Mouse (Mus musculus) midbrain, embryonic 16.5 days (tissue): ENCODE data around the gene Thap8. TPM values are rescaled to one million over a fixed set of nuclear protein-coding genes. Genes with fewer than 3 reads are reported as not detected.
"Not testable (repeated sequence)": the region's sequence is repeated elsewhere in the genome, so short reads cannot be mapped to it uniquely, and the experiment has no call there.

Experiments
- ATAC-seq: fragments of 200-750 bp; cut with Nextera tagmentation; 2 replicates; pipeline ENCODE4 v1.8.0; 2017; ENCODE audit warnings: moderate TSS enrichment
- H3K27ac ChIP-seq: fragments of 300-500 bp; sonication (generic); 2 replicates; pipeline ENCODE4 v1.5.1; 2014; ENCODE audit warnings: mild to moderate bottlenecking, low read length, mixed read lengths
- H3K27me3 ChIP-seq: fragments of 300-500 bp; sonication (generic); 2 replicates; pipeline ENCODE4 v1.6.1; 2014; ENCODE audit warnings: low read depth, low read length, mixed read lengths; ENCODE audit not compliant: control insufficient read depth, insufficient read depth
- H3K36me3 ChIP-seq: fragments of 300-500 bp; sonication (generic); 2 replicates; pipeline ENCODE4 v1.6.1; 2014; ENCODE audit warnings: mild to moderate bottlenecking, low read length, moderate library complexity, mixed read lengths; ENCODE audit not compliant: control insufficient read depth, insufficient read depth
- H3K4me1 ChIP-seq: fragments of 300-500 bp; sonication (generic); 2 replicates; pipeline ENCODE4 v1.6.1; 2014; ENCODE audit warnings: mild to moderate bottlenecking, low read length, mixed read lengths; ENCODE audit not compliant: control insufficient read depth, insufficient read depth
- H3K4me2 ChIP-seq: fragments of 300-500 bp; sonication (generic); 2 replicates; pipeline ENCODE4 v1.6.1; 2014; ENCODE audit warnings: mild to moderate bottlenecking, low read length, mixed read lengths
- H3K4me3 ChIP-seq: fragments of 300-500 bp; sonication (generic); 2 replicates; pipeline ENCODE4 v1.5.1; 2014; ENCODE audit warnings: low read depth, mild to moderate bottlenecking, low read length, moderate library complexity, mixed read lengths
- H3K9ac ChIP-seq: fragments of 300-500 bp; sonication (generic); 2 replicates; pipeline ENCODE4 v1.6.1; 2014; ENCODE audit warnings: low read depth, low read length, mixed read lengths
- H3K9me3 ChIP-seq: fragments of 300-500 bp; sonication (generic); replicated peaks from 2 replicates; pipeline ENCODE4 v1.6.1; 2014; ENCODE audit warnings: mild to moderate bottlenecking, low read length, mixed read lengths; ENCODE audit not compliant: control insufficient read depth, poor library complexity, severe bottlenecking
- WGBS: fragments of 180-500 bp; shearing (Covaris S2); extraction: QIAGEN DNeasy Blood & Tissue Kit; methylation state at CpG from one replicate; pipeline ENCODE4 v1.1.7; 2014; 5-methylcytosine and 5-hydroxymethylcytosine counted together
- polyA plus RNA-seq: library from polyadenylated mRNA; unstranded; fragments of >200 nt; fragmentation: Nextera tagmentation; extraction: Ambion mirVana; gene quantifications from 2 replicates; pipeline ENCODE4 v1.2.1, GENCODE M21; 2015

Gene Thap8
- polyA plus RNA-seq, 1 experiment from 2014 or later: 1.3 TPM

GRCm38 (mm10) chr7:30237374-30237773, 42.5 kb upstream of the Thap8 start:
- H3K27me3 ChIP-seq, H3K27ac ChIP-seq, H3K4me3 ChIP-seq, H3K9ac ChIP-seq, H3K4me2 ChIP-seq, H3K4me1 ChIP-seq, H3K36me3 ChIP-seq, ATAC-seq, H3K9me3 ChIP-seq: not testable (repeated sequence)
- 89% methylated on average over 3 of the region's 3 CpGs for WGBS

DNA sequence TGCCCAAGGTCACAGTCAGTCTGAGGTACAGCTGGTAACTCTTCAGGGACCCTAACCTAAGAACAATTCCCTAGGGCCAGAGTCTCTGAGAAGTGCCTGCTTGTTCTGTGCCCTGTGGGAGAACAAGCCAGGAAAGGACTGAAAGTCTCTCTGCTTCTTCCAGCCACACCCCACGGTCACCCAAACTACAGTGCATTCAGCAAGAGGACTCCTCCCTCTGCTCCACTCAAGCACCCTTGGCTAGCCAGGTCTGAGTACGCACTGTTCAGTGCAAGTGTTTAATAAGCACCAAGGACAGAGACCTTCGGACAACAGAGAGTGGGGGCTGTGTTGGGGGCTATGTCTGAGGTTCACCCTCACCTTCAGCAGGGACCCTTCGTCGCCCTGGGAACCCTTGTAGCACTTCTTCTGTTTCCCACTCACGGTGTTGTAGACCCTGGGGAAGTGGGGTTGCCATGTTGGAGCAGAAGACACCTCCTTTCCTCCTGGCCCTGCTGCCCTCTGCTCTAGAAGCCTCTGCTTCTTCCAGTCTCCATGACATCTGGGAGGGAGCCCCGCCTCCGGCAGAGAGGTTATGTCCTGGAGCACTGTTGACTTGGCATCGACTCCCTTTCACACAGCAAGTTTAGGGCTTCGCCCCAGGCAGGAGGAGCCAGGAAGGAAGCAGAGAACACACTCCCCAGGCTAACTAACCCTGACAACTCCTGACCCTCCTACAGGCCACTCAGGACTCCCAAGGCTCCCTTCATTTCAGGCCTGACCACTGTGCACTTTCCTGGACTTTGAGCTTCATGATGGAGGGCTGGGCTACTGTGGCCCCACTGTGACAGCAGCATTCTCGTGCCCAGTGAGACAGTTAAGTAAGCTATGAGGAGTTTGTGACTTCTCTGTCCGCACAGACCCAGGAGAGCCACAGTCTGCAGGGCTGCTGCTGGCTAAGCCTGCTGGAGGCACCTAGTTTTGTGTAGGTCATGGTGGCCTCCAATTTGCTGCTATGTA, 27.6 kb upstream of the Thap8 start:
- no peak for ATAC-seq
- H3K4me3 ChIP-seq: no peak overlapping the region
- no peaks in the 10 kb centered on the region for H3K9me3 ChIP-seq
- no peaks in the 10 kb centered on the region for H3K27me3 ChIP-seq
- no peaks in the 10 kb centered on the region; the same call in 1 of the 2 replicates for H3K36me3 ChIP-seq
- WGBS: 89% methylated on average over 12 of the region's 12 CpGs
- H3K9ac ChIP-seq: no peak overlapping the region
- H3K27ac ChIP-seq: no peak overlapping the region
- H3K4me1 ChIP-seq: no peaks in the 10 kb centered on the region
- H3K4me2 ChIP-seq: no peak overlapping the region

DNA sequence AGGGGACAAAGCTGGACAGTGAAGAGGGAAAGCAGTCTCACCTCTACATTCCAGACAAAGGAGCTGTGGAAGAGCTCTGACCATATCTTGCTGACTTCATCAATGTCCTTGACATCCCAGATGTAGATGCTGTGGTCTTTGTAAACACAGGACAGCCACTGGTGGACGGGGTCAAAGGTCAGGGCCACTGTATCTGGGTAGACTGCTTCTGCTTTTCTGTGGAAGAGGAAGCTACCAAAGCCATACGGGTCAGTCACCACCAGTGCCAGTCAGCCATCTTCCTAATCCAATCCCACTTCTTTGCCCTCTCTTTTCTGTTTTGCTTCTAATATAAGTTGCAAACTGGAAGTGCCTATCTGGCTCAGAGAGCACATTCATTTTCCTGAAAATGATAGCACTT, 14.9 kb upstream of the Thap8 start:
- Histone ChIP-seq H3K27ac (no peak overlapping the region), H3K9ac (no peak overlapping the region), H3K4me1 (no peaks in the 10 kb centered on the region), H3K9me3 (no peaks in the 10 kb centered on the region), H3K36me3 (no peaks in the 10 kb centered on the region), H3K27me3 (no peaks in the 10 kb centered on the region), H3K4me2 (no peak overlapping the region), H3K4me3 (no peak overlapping the region)
- WGBS: 83% methylated on average over 2 of the region's 2 CpGs
- no peak for ATAC-seq

DNA sequence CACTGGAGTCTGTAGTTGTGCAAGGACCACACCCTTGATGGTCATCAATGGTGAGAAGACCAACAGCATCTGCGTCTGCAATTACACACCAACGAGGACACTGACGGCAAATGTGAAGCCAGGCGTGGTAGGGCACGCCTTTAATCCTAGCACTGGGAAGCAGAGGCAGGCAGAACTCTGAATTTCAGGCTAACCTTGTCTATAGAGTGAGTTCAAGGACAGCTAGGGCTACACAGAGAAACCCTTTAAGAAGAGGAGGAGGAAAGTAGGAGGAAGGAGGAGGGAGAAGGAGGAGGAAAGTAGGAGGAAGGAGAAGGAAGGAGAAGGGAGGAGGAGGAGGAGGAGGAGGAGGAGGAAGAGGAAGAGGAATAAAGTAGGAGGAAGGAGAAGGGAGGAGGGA, 14.4 kb upstream of the Thap8 start:
- no peak for ATAC-seq
- Histone ChIP-seq H3K9ac (no peak overlapping the region), H3K9me3 (no peaks in the 10 kb centered on the region), H3K4me2 (no peak overlapping the region), H3K4me3 (no peak overlapping the region), H3K27ac (no peak overlapping the region), H3K36me3 (no peaks in the 10 kb centered on the region), H3K4me1 (no peaks in the 10 kb centered on the region), H3K27me3 (no peaks in the 10 kb centered on the region)
- WGBS: 95% methylated on average over 5 of the region's 5 CpGs

DNA sequence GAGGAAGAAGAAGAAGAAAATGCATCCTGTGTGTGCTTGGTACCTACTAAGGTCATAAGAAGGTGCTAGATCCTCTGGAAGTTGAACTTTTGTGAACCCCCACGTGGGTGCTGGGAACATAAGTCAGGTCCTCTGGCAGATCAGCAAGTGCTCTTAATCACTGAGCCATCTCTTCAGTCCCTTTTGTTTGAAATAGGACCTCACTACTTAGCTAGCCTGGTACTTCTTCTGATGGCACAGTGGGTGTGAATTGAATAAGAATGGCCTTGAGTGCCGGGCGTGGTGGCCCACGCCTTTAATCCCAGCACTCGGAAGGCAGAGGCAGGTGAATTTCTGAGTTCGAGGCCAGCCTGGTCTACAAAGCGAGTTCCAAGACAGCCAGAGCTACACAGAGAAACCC, 14.0 kb upstream of the Thap8 start:
- Histone ChIP-seq H3K9me3 (no peaks in the 10 kb centered on the region), H3K4me3 (no peak overlapping the region), H3K27ac (no peak overlapping the region), H3K4me1 (no peaks in the 10 kb centered on the region), H3K27me3 (no peaks in the 10 kb centered on the region), H3K36me3 (no peaks in the 10 kb centered on the region), H3K4me2 (no peak overlapping the region), H3K9ac (no peak overlapping the region)
- 89% methylated on average over 7 of the region's 7 CpGs for WGBS
- ATAC-seq: no peak

DNA sequence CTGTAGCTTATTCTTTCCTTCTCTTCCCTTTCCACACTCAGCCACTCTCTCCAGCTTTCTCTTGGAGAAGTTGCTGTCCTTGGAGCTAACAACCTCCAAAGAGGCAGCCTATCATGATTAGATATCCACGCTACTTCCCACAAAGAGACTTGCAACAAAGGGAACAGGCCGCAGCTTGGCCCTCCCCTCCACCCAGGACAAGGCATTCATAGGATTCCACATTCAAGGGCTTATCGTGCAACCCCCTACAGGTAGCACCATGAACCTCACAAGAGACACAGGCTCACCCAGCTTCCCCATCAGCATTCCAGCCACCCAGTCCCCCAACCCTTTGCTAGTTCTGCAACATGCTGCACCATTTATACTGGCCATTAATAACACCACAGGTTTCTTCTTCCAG, 13.1 kb upstream of the Thap8 start:
- no peak overlapping the region for H3K4me3 ChIP-seq
- ATAC-seq: no peak
- no peak overlapping the region for H3K4me2 ChIP-seq
- no peak overlapping the region for H3K9ac ChIP-seq
- H3K27ac ChIP-seq: no peak overlapping the region
- no peaks in the 10 kb centered on the region for H3K27me3 ChIP-seq
- WGBS: 83% methylated on average over 3 of the region's 3 CpGs
- no peaks in the 10 kb centered on the region for H3K9me3 ChIP-seq
- H3K36me3 ChIP-seq: no peaks in the 10 kb centered on the region
- H3K4me1 ChIP-seq: no peaks in the 10 kb centered on the region

GRCm38 (mm10) chr7:30269641-30270040, 10.3 kb upstream of the Thap8 start:
- Histone ChIP-seq H3K9me3 (no peaks in the 10 kb centered on the region), H3K36me3 (no peaks in the 10 kb centered on the region), H3K27ac (no peak overlapping the region), H3K27me3 (no peaks in the 10 kb centered on the region), H3K4me1 (no peaks in the 10 kb centered on the region), H3K4me3 (no peak overlapping the region), H3K4me2 (no peak overlapping the region), H3K9ac (no peak overlapping the region)
- no peak for ATAC-seq
- 91% methylated on average over 4 of the region's 4 CpGs for WGBS

- Histone ChIP-seq H3K36me3 (no peaks in the 10 kb centered on the region), H3K27ac (no peak overlapping the region), H3K27me3 (no peaks in the 10 kb centered on the region), H3K9ac (no peak overlapping the region), H3K4me1 (no peaks in the 10 kb centered on the region), H3K4me2 (no peak overlapping the region), H3K4me3 (no peak overlapping the region), H3K9me3 (no peaks in the 10 kb centered on the region)
- ATAC-seq: no peak
- WGBS: 82% methylated on average over 6 of the region's 6 CpGs
Measured at GRCm38 (mm10) chr7:30274383-30274782, 5.5 kb upstream of the Thap8 start.

- peaks cover 6% of the 10 kb centered on the region; the same call in 1 of the 2 replicates for H3K4me1 ChIP-seq
- H3K9me3 ChIP-seq: no peaks in the 10 kb centered on the region
- H3K27ac ChIP-seq: no peak overlapping the region
- no peak for ATAC-seq
- 74% methylated on average over 2 of the region's 2 CpGs for WGBS
- no peak overlapping the region for H3K9ac ChIP-seq
- H3K4me3 ChIP-seq: no peak overlapping the region
- H3K27me3 ChIP-seq: no peaks in the 10 kb centered on the region
- H3K36me3 ChIP-seq: no peaks in the 10 kb centered on the region
- no peak overlapping the region for H3K4me2 ChIP-seq
Measured at GRCm38 (mm10) chr7:30278911-30279310, 983 bp upstream of the Thap8 start.
